In the genomic region with DNA sequence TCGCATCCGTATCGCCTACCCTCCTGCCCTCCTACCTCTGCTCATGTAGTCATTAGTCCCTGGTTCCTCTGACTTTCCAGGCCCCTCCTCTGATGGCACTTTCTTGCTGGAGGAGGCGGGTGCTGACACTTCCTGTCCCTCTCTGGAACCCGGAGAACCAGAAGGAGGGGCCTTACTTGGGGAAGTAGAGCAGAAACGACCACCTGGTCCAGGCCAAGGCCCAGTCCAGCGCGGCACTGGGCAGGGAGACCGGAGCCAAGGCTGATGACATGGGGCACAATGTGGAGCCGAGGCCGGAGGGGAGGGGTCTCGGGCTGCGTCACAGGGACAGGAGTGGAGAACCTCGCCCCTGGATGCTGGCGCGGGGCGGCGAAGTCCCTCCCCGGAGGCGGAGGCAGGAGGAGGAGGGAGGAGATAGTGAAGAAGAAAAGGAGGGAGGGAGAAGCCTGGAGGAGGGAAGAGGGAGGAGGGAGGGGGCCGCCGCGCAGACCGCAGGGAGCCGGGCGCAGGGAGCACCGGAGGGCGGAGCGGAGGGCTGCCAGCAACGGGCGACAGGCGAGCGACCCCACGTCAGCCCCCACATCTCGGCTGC, we compare ENCODE assay signal across 8 mouse cellular contexts. TPM values are rescaled to one million over a fixed set of nuclear protein-coding genes. Genes with fewer than 3 reads are reported as not detected.
DNase-seq lines count a peak whose midpoint lies in the region; ATAC-seq and TF ChIP-seq lines count a peak whose summit lies in the region.

Tmem240 (plus strand) TSS at position 451 of the 592 bp plus-strand sequence.

- H3K4me1 ChIP-seq in brown adipose tissue, adult 24 weeks (ENCODE audit: control insufficient read depth, insufficient read depth, insufficient read length, low read length): no peaks in the 10 kb centered on the region
- peaks cover 25% of the 10 kb centered on the region for H3K4me1 ChIP-seq in heart, embryonic 15.5 days (replicated peaks)
- H3K4me1 ChIP-seq in liver, embryonic 14.5 days (replicated peaks; ENCODE audit: control insufficient read depth in 2 of 2, insufficient read depth in 2 of 2, low read length in 1 of 2): peaks cover 3% of the 10 kb centered on the region in 2 experiments; a peak in 1 of 4 replicates
- H3K4me1 ChIP-seq in neural tube, embryonic 11.5 days (ENCODE audit: control insufficient read depth, insufficient read depth, low read length): peaks cover 11% of the 10 kb centered on the region
- no peaks in the 10 kb centered on the region; the same call in 1 of the 2 replicates for H3K4me1 ChIP-seq in stomach, postnatal 0 days (replicated peaks; ENCODE audit: control insufficient read depth, insufficient read depth)

- H3K9ac ChIP-seq in heart, embryonic 15.5 days: peak within 1 kb of the TSS; percentile 77
- H3K9ac ChIP-seq in liver, embryonic 14.5 days (replicated peaks): peak within 1 kb of the TSS; percentile 75
- H3K9ac ChIP-seq in neural tube, embryonic 11.5 days (ENCODE audit: low read length): peak within 1 kb of the TSS; percentile 85
- H3K9ac ChIP-seq in stomach, postnatal 0 days (ENCODE audit: low read length): peak within 1 kb of the TSS; percentile 83

- no peaks in the 10 kb centered on the region for H3K9me3 ChIP-seq in heart, embryonic 15.5 days (replicated peaks)
- H3K9me3 ChIP-seq in liver, embryonic 14.5 days (ENCODE audit: control insufficient read depth, low read length): no peaks in the 10 kb centered on the region
- H3K9me3 ChIP-seq in neural tube, embryonic 11.5 days (ENCODE audit: control insufficient read depth, low read length): no peaks in the 10 kb centered on the region
- no peaks in the 10 kb centered on the region for H3K9me3 ChIP-seq in stomach, postnatal 0 days (ENCODE audit: control insufficient read depth, low read length)

- DNase-seq in CD4-positive, CD25-positive, alpha-beta regulatory T cell, adult 2 months (ENCODE audit: low read depth, low spot score): peak; percentile 88
- peak; percentile 77 for DNase-seq in fibroblast of lung, adult 2 months (ENCODE audit: low read depth)
- DNase-seq in kidney, postnatal 25 days: peak; percentile 80 to 93
- DNase-seq in liver, embryonic 14.5 days (ENCODE audit: low read depth in 3 of 3, low spot score in 3 of 3): peak; percentile 56 to 65 (median 57)
- peak; percentile 93 for DNase-seq in neural tube, embryonic 11.5 days (ENCODE audit: low spot score)
- peak; percentile 79 for DNase-seq in stomach, postnatal 0 days (ENCODE audit: low spot score)

- no peak for TF ChIP-seq CTCF in liver, embryonic 14.5 days (IDR thresholded peaks at IDR 0.05; ENCODE audit: low read depth)
- no peak for TF ChIP-seq CTCF in stomach, postnatal 0 days (IDR thresholded peaks at IDR 0.05; ENCODE audit: low read depth)

- H3K36me3 ChIP-seq in heart, embryonic 15.5 days: no peaks in the 10 kb centered on the region; the same call in 1 of the 2 replicates
- no peaks in the 10 kb centered on the region; the same call in none of the 2 replicates for H3K36me3 ChIP-seq in liver, embryonic 14.5 days (replicated peaks; ENCODE audit: control insufficient read depth, insufficient read depth, low read depth)
- 0 out of 2 replicates have a peak, but pooled peaks cover 2% of the 10 kb centered on the region for H3K36me3 ChIP-seq in neural tube, embryonic 11.5 days (ENCODE audit: control insufficient read depth, insufficient read depth, low read length)
- H3K36me3 ChIP-seq in stomach, postnatal 0 days (ENCODE audit: control insufficient read depth, insufficient read depth, low read length): 0 out of 2 replicates have a peak, but pooled peaks cover 2% of the 10 kb centered on the region

- H3K27ac ChIP-seq in brown adipose tissue, adult 24 weeks (replicated peaks; ENCODE audit: low read depth, low read length): peak within 1 kb of the TSS; percentile 79
- peak within 1 kb of the TSS; percentile 87 for H3K27ac ChIP-seq in heart, embryonic 15.5 days
- no peak within 1 kb of the TSS for H3K27ac ChIP-seq in liver, embryonic 14.5 days
- peak within 1 kb of the TSS; percentile 81 for H3K27ac ChIP-seq in neural tube, embryonic 11.5 days (ENCODE audit: low read depth, low read length)
- H3K27ac ChIP-seq in stomach, postnatal 0 days (replicated peaks): peak within 1 kb of the TSS; percentile 84

- 2% methylated on average over 19 of the region's 35 CpGs for WGBS in heart, embryonic 15.5 days
- under 1% methylated on average over 35 of the region's 35 CpGs for WGBS in liver, embryonic 14.5 days (ENCODE audit: insufficient replicate concordance)
- WGBS in neural tube, embryonic 11.5 days: under 1% methylated on average over 28 of the region's 35 CpGs
- WGBS in stomach, postnatal 0 days: under 1% methylated on average over 23 of the region's 35 CpGs

- TF ChIP-seq EP300 in liver, embryonic 14.5 days (IDR thresholded peaks at IDR 0.05; ENCODE audit: low read depth): no peak
- TF ChIP-seq EP300 in stomach, postnatal 0 days (optimal IDR thresholded peaks at IDR 0.05): no peak

- peak within 1 kb of the TSS; percentile 73 for H3K4me3 ChIP-seq in brown adipose tissue, adult 24 weeks (ENCODE audit: insufficient read depth, low read depth, low read length)
- H3K4me3 ChIP-seq in heart, embryonic 15.5 days: peak within 1 kb of the TSS; percentile 86
- peak within 1 kb of the TSS; percentile 74 to 89 for H3K4me3 ChIP-seq in liver, embryonic 14.5 days (ENCODE audit: insufficient read depth in 1 of 2, low read depth in 2 of 2, low read length in 2 of 2)
- peak within 1 kb of the TSS; percentile 86 for H3K4me3 ChIP-seq in neural tube, embryonic 11.5 days (ENCODE audit: low read depth, low read length)
- H3K4me3 ChIP-seq in stomach, postnatal 0 days (ENCODE audit: low read depth, low read length): peak within 1 kb of the TSS; percentile 68

- H3K27me3 ChIP-seq in heart, embryonic 15.5 days: no peaks in the 10 kb centered on the region
- H3K27me3 ChIP-seq in liver, embryonic 14.5 days (ENCODE audit: control insufficient read depth, insufficient read depth, low read length): no peaks in the 10 kb centered on the region
- no peaks in the 10 kb centered on the region for H3K27me3 ChIP-seq in neural tube, embryonic 11.5 days (ENCODE audit: control insufficient read depth, insufficient read depth, low read length)
- no peaks in the 10 kb centered on the region for H3K27me3 ChIP-seq in stomach, postnatal 0 days (ENCODE audit: control insufficient read depth, insufficient read depth, low read length)

- peak within 1 kb of the TSS; percentile 95 for H3K4me2 ChIP-seq in heart, embryonic 15.5 days
- H3K4me2 ChIP-seq in liver, embryonic 14.5 days (ENCODE audit: low read depth): peak within 1 kb of the TSS; percentile 92
- H3K4me2 ChIP-seq in neural tube, embryonic 11.5 days (ENCODE audit: low read depth): peak within 1 kb of the TSS; percentile 74
- H3K4me2 ChIP-seq in stomach, postnatal 0 days (replicated peaks; ENCODE audit: low read depth): peak within 1 kb of the TSS; percentile 81

- ATAC-seq in heart, embryonic 15.5 days (replicated peaks; ENCODE audit: insufficient number of reproducible peaks, insufficient read depth, low FRiP score, low read depth): peak; percentile 88
- peak; percentile 85 for ATAC-seq in liver, embryonic 14.5 days (ENCODE audit: insufficient read depth)
- ATAC-seq in neural tube, embryonic 11.5 days (ENCODE audit: insufficient read depth, low FRiP score, low TSS enrichment): peak; percentile 93
- ATAC-seq in stomach, postnatal 0 days (ENCODE audit: low FRiP score, low TSS enrichment): peak; percentile 86

RNA-seq across cellular contexts. Expression of gene Tmem240, which starts in this region (rescaled TPM):
- polyA plus RNA-seq in brown adipose tissue, adult 24 weeks (2012; ENCODE audit: insufficient read depth, insufficient read length, missing spikeins): 0.46 TPM in 1 of 2 replicates, not detected in the other
- polyA plus RNA-seq in heart, embryonic 15.5 days (2015; fragmentation: Nextera tagmentation; extraction: Ambion mirVana): 0.53 and 0.56 TPM in 2 replicates
- polyA plus RNA-seq in liver, embryonic 14.5 days (2012; rRNA removed): 0.06 and 0.17 TPM in 2 replicates
- polyA plus RNA-seq in liver, embryonic 14.5 days (2014; fragmentation: Nextera tagmentation; extraction: Ambion mirVana): 0.06 TPM in 1 of 2 replicates, not detected in the other
- 0.64 and 1.3 TPM in 2 replicates for polyA plus RNA-seq in neural tube, embryonic 11.5 days (2014; fragmentation: Nextera tagmentation; extraction: Ambion mirVana)
- 0.39 and 0.45 TPM in 2 replicates for polyA plus RNA-seq in stomach, postnatal 0 days (2015; fragmentation: Nextera tagmentation; extraction: Ambion mirVana)

Comparison
In these comparisons a context has a peak if more than half of its experiments do, and no peak if none do; other contexts are left out.
1. Peak in ATAC-seq, H3K4me3 ChIP-seq, H3K27ac ChIP-seq, H3K9ac ChIP-seq and H3K4me2 ChIP-seq in heart, embryonic 15.5 days; RNA of the gene not detected or under 1 TPM.
2. Peak in DNase-seq, ATAC-seq, H3K4me3 ChIP-seq, H3K9ac ChIP-seq and H3K4me2 ChIP-seq in liver, embryonic 14.5 days; RNA of the gene not detected or under 1 TPM.
3. Peak in DNase-seq, ATAC-seq, H3K4me3 ChIP-seq, H3K27ac ChIP-seq, H3K9ac ChIP-seq and H3K4me2 ChIP-seq in stomach, postnatal 0 days; RNA of the gene not detected or under 1 TPM.